Mouse (Mus musculus) intestine, postnatal 0 days (tissue): ENCODE data around the gene Olfr370. TPM values are rescaled to one million over a fixed set of nuclear protein-coding genes. Genes with fewer than 3 reads are reported as not detected.
"Not testable (repeated sequence)": the region's sequence is repeated elsewhere in the genome, so short reads cannot be mapped to it uniquely, and the experiment has no call there.

Experiments
- ATAC-seq: fragments of 200-750 bp; cut with Nextera tagmentation; 2 replicates; pipeline ENCODE4 v1.8.0; 2017; ENCODE audit warnings: mild to moderate bottlenecking, moderate TSS enrichment, moderate library complexity
- H3K27ac ChIP-seq: fragments of 300-500 bp; sonication (generic); 2 replicates; pipeline ENCODE4 v1.5.1; 2014; ENCODE audit warnings: mild to moderate bottlenecking, low read depth, low read length, moderate library complexity
- H3K27me3 ChIP-seq: fragments of 300-500 bp; sonication (generic); replicated peaks from 2 replicates; pipeline ENCODE4 v1.6.1; 2014; ENCODE audit warnings: low read length, mixed read lengths; ENCODE audit not compliant: control insufficient read depth, insufficient read depth
- H3K36me3 ChIP-seq: fragments of 300-500 bp; sonication (generic); 2 replicates; pipeline ENCODE4 v1.6.1; 2014; ENCODE audit warnings: mild to moderate bottlenecking, moderate library complexity; ENCODE audit not compliant: control insufficient read depth, insufficient read depth
- H3K4me1 ChIP-seq: fragments of 300-500 bp; sonication (generic); replicated peaks from 2 replicates; pipeline ENCODE4 v1.6.1; 2014; ENCODE audit warnings: antibody characterized with exemption, low read length, mixed read lengths; ENCODE audit not compliant: control insufficient read depth, insufficient read depth
- H3K4me2 ChIP-seq: fragments of 300-500 bp; sonication (generic); replicated peaks from 2 replicates; pipeline ENCODE4 v1.6.1; 2014; ENCODE audit warnings: low read depth, mild to moderate bottlenecking, moderate library complexity
- H3K4me3 ChIP-seq: fragments of 300-500 bp; sonication (generic); 2 replicates; pipeline ENCODE4 v1.5.1; 2014; ENCODE audit warnings: low read depth, low read length
- H3K9ac ChIP-seq: fragments of 300-500 bp; sonication (generic); 2 replicates; pipeline ENCODE4 v1.6.1; 2014; ENCODE audit warnings: mild to moderate bottlenecking, low read depth, low read length
- H3K9me3 ChIP-seq: fragments of 300-500 bp; sonication (generic); 2 replicates; pipeline ENCODE4 v1.6.1; 2016; ENCODE audit warnings: mixed run types; ENCODE audit not compliant: control insufficient read depth
- CTCF ChIP-seq: sonication (generic); IDR thresholded peaks from 2 replicates; pipeline ENCODE4 v1.5.1; 2016; ENCODE audit warnings: low read depth, mild to moderate bottlenecking, control low read depth, antibody characterized with exemption, moderate library complexity
- WGBS: fragments of 180-500 bp; shearing (Covaris S2); extraction: QIAGEN DNeasy Blood & Tissue Kit; methylation state at CpG from one replicate; pipeline ENCODE4 v1.1.7; 2014; 5-methylcytosine and 5-hydroxymethylcytosine counted together
- polyA plus RNA-seq: library from polyadenylated mRNA; unstranded; fragments of >200 nt; fragmentation: Nextera tagmentation; extraction: Ambion mirVana; gene quantifications from 2 replicates; pipeline ENCODE4 v1.2.1, GENCODE M21; 2015

Olfr370 gene
- polyA plus RNA-seq, 1 experiment from 2014 or later = not detected

- H3K36me3 ChIP-seq = peaks cover 41% of the 10 kb centered on the region
- TF ChIP-seq CTCF = no peak
- no peak overlapping the region for H3K4me3 ChIP-seq
- no peak for ATAC-seq
- no peak overlapping the region for H3K27ac ChIP-seq
- H3K4me1 ChIP-seq = no peaks in the 10 kb centered on the region; the same call in 1 of the 2 replicates
- no peak overlapping the region for H3K9ac ChIP-seq
- 61% methylated on average over 4 of the region's 4 CpGs for WGBS
- H3K27me3 ChIP-seq = no peaks in the 10 kb centered on the region
- H3K9me3 ChIP-seq = no peaks in the 10 kb centered on the region
- no peak overlapping the region for H3K4me2 ChIP-seq
Observed at GRCm38 (mm10) chr8:83569165-83569564, 33.6 kb downstream of the Olfr370 start.

GRCm38 (mm10) chr8:83570272-83571000, 34.9 kb downstream of the Olfr370 start:
- WGBS = 77% methylated on average over 15 of the region's 15 CpGs
- TF ChIP-seq CTCF = no peak

GRCm38 (mm10) chr8:83571001-83571340, 35.4 kb downstream of the Olfr370 start:
- not testable (repeated sequence) for H3K4me1 ChIP-seq, H3K9ac ChIP-seq, ATAC-seq, H3K27me3 ChIP-seq, H3K4me2 ChIP-seq, H3K27ac ChIP-seq, H3K9me3 ChIP-seq, H3K4me3 ChIP-seq
- H3K36me3 ChIP-seq = peaks cover 44% of the 10 kb centered on the region
- WGBS = 97% methylated on average over 6 of the region's 7 CpGs

More at GRCm38 (mm10) chr8:83570272-83571000, 34.9 kb downstream of the Olfr370 start:
- no peaks in the 10 kb centered on the region; the same call in 1 of the 2 replicates for H3K4me1 ChIP-seq
- ATAC-seq = no peak
- H3K4me3 ChIP-seq = no peak overlapping the region
- H3K4me2 ChIP-seq = no peak overlapping the region
- no peaks in the 10 kb centered on the region for H3K27me3 ChIP-seq
- H3K9me3 ChIP-seq = no peaks in the 10 kb centered on the region
- peaks cover 44% of the 10 kb centered on the region for H3K36me3 ChIP-seq
- no peak overlapping the region for H3K27ac ChIP-seq
- H3K9ac ChIP-seq = no peak overlapping the region

- no peak overlapping the region for H3K4me2 ChIP-seq
- WGBS = 91% methylated on average over 10 of the region's 10 CpGs
- no peak overlapping the region for H3K4me3 ChIP-seq
- no peaks in the 10 kb centered on the region for H3K27me3 ChIP-seq
- H3K36me3 ChIP-seq = peaks cover 44% of the 10 kb centered on the region
- no peak overlapping the region for H3K27ac ChIP-seq
- no peaks in the 10 kb centered on the region for H3K4me1 ChIP-seq
- no peak for TF ChIP-seq CTCF
- H3K9me3 ChIP-seq = no peaks in the 10 kb centered on the region
- no peak overlapping the region for H3K9ac ChIP-seq
- no peak for ATAC-seq
Observed at GRCm38 (mm10) chr8:83571791-83572190, 36.2 kb downstream of the Olfr370 start.

GRCm38 (mm10) chr8:83572246-83572812, 36.7 kb downstream of the Olfr370 start:
- no peak for TF ChIP-seq CTCF
- H3K9ac ChIP-seq = no peak overlapping the region
- no peaks in the 10 kb centered on the region for H3K4me1 ChIP-seq
- H3K36me3 ChIP-seq = peaks cover 44% of the 10 kb centered on the region
- H3K4me2 ChIP-seq = no peak overlapping the region
- H3K27me3 ChIP-seq = no peaks in the 10 kb centered on the region
- no peaks in the 10 kb centered on the region for H3K9me3 ChIP-seq
- WGBS = 81% methylated on average over 5 of the region's 5 CpGs
- no peak overlapping the region for H3K27ac ChIP-seq
- H3K4me3 ChIP-seq = no peak overlapping the region
- ATAC-seq = no peak

GRCm38 (mm10) chr8:83573140-83573875, 37.7 kb downstream of the Olfr370 start:
- no peaks in the 10 kb centered on the region; the same call in 1 of the 2 replicates for H3K4me1 ChIP-seq
- no peak overlapping the region for H3K4me2 ChIP-seq
- H3K27ac ChIP-seq = no peak overlapping the region
- no peaks in the 10 kb centered on the region for H3K9me3 ChIP-seq
- H3K4me3 ChIP-seq = no peak overlapping the region
- no peak for ATAC-seq
- no peak overlapping the region for H3K9ac ChIP-seq
- TF ChIP-seq CTCF = peak; percentile 41
- no peaks in the 10 kb centered on the region for H3K27me3 ChIP-seq
- H3K36me3 ChIP-seq = peaks cover 44% of the 10 kb centered on the region
- 77% methylated on average over 18 of the region's 18 CpGs for WGBS
